ENCODE assay signal across 15 mouse cellular contexts in the genomic region with DNA sequence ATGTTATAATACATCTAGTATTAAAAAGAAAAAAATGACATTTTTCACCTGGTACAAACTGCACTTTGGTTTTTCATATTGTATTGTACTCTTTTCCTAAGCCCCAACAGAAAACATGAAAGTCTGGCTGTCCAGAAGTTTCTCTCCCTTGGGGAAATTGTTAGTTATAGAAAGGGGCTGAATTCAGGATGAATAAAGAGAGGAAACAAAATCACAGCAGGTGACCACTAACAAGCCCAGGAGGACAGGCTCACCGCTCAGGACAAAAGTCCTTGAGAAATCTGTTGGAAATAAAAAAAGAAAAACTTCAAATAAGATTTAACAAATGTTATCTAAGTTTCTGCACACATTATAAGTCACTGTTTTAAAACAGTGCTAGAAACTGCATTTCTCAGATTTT. TPM values are rescaled to one million over a fixed set of nuclear protein-coding genes. Genes with fewer than 3 reads are reported as not detected.
DNase-seq lines count a peak whose midpoint lies in the region; ATAC-seq and TF ChIP-seq lines count a peak whose summit lies in the region.
"Had no signal": no experiment of that assay in that cellular context is flagged by ENCODE, and none has a peak within 500 bp of the region (broad histone marks: within the 10 kb centered on the region; RNA-seq: fewer than 3 reads in every experiment).

No protein-coding gene starts in this region.

- H3K4me2 ChIP-seq in forebrain, embryonic 13.5 days = no peak overlapping the region
- H3K4me2 ChIP-seq in forebrain, embryonic 14.5 days (ENCODE audit: low read length) = no peak overlapping the region
- no peak overlapping the region for H3K4me2 ChIP-seq in forebrain, embryonic 12.5 days
- H3K4me2 ChIP-seq: embryonic facial prominence, embryonic 12.5 days had no signal

- no peak for TF ChIP-seq POLR2A in brain, embryonic 14.5 days (IDR thresholded peaks at IDR 0.05; ENCODE audit: borderline replicate concordance, extremely low read depth, insufficient read depth, insufficient read length, poor library complexity, severe bottlenecking)

- no peak for ATAC-seq in forebrain, embryonic 13.5 days
- ATAC-seq in forebrain, embryonic 14.5 days = no peak
- no peak for ATAC-seq in forebrain, embryonic 12.5 days (ENCODE audit: low FRiP score)
- ATAC-seq: forebrain, embryonic 16.5 days had no signal

- H3K27ac ChIP-seq in forebrain, embryonic 10.5 days = peak overlapping the region; percentile 84
- H3K27ac ChIP-seq in forebrain, embryonic 13.5 days = no peak overlapping the region
- H3K27ac ChIP-seq in forebrain, embryonic 14.5 days (ENCODE audit: low read depth, low read length) = no peak overlapping the region
- H3K27ac ChIP-seq in forebrain, embryonic 12.5 days = no peak overlapping the region
- H3K27ac ChIP-seq: embryonic facial prominence, embryonic 10.5 days; embryonic facial prominence, embryonic 12.5 days had no signal

- TF ChIP-seq CTCF in brain, embryonic 14.5 days (IDR thresholded peaks at IDR 0.05; ENCODE audit: borderline replicate concordance, extremely low read depth, insufficient read depth, insufficient read length) = no peak

- H3K27me3 ChIP-seq in forebrain, embryonic 10.5 days (ENCODE audit: poor library complexity, severe bottlenecking) = no peaks in the 10 kb centered on the region
- no peaks in the 10 kb centered on the region for H3K27me3 ChIP-seq in forebrain, embryonic 13.5 days
- H3K27me3 ChIP-seq in forebrain, embryonic 14.5 days (replicated peaks; ENCODE audit: control insufficient read depth, insufficient read depth, low read length) = no peaks in the 10 kb centered on the region
- H3K27me3 ChIP-seq in forebrain, embryonic 12.5 days = no peaks in the 10 kb centered on the region
- H3K27me3 ChIP-seq: embryonic facial prominence, embryonic 12.5 days had no signal

- no peak for DNase-seq in forebrain, embryonic 10.5 days (ENCODE audit: extremely low spot score, low spot score)
- DNase-seq in forebrain, embryonic 14.5 days (ENCODE audit: low spot score) = peak; percentile 50
- DNase-seq in brain, embryonic 14.5 days (ENCODE audit: low read depth) = peak; percentile 71
- DNase-seq in kidney, postnatal 36 days = no peak
- DNase-seq: adrenal gland, adult 2 months; adrenal gland, postnatal 10 days; adrenal gland, postnatal 25 days; cerebellum, adult 11-12 months; cerebellum, adult 2 months; cerebellum, adult 9-10 months had no signal

- H3K9me3 ChIP-seq in forebrain, embryonic 10.5 days = no peaks in the 10 kb centered on the region
- no peaks in the 10 kb centered on the region for H3K9me3 ChIP-seq in forebrain, embryonic 13.5 days (replicated peaks)
- no peaks in the 10 kb centered on the region for H3K9me3 ChIP-seq in forebrain, embryonic 14.5 days (replicated peaks; ENCODE audit: control insufficient read depth, low read length)
- H3K9me3 ChIP-seq in forebrain, embryonic 12.5 days = no peaks in the 10 kb centered on the region
- H3K9me3 ChIP-seq: embryonic facial prominence, embryonic 10.5 days; embryonic facial prominence, embryonic 12.5 days had no signal

- H3K36me3 ChIP-seq in forebrain, embryonic 10.5 days (replicated peaks) = no peaks in the 10 kb centered on the region
- no peaks in the 10 kb centered on the region for H3K36me3 ChIP-seq in forebrain, embryonic 13.5 days (ENCODE audit: poor library complexity, severe bottlenecking)
- H3K36me3 ChIP-seq in forebrain, embryonic 14.5 days (ENCODE audit: control insufficient read depth, insufficient read depth, low read length) = no peaks in the 10 kb centered on the region
- H3K36me3 ChIP-seq in forebrain, embryonic 12.5 days (replicated peaks) = no peaks in the 10 kb centered on the region
- H3K36me3 ChIP-seq: embryonic facial prominence, embryonic 10.5 days; embryonic facial prominence, embryonic 12.5 days had no signal

- no peak overlapping the region for H3K4me3 ChIP-seq in forebrain, embryonic 10.5 days
- no peak overlapping the region for H3K4me3 ChIP-seq in forebrain, embryonic 13.5 days
- H3K4me3 ChIP-seq in forebrain, embryonic 14.5 days (ENCODE audit: low read depth, low read length) = no peak overlapping the region
- no peak overlapping the region for H3K4me3 ChIP-seq in forebrain, embryonic 12.5 days (replicated peaks)
- H3K4me3 ChIP-seq: embryonic facial prominence, embryonic 10.5 days; embryonic facial prominence, embryonic 12.5 days had no signal

- H3K4me1 ChIP-seq in forebrain, embryonic 10.5 days = peaks cover 49% of the 10 kb centered on the region
- peaks cover 8% of the 10 kb centered on the region for H3K4me1 ChIP-seq in forebrain, embryonic 13.5 days
- H3K4me1 ChIP-seq in forebrain, embryonic 14.5 days (ENCODE audit: control insufficient read depth, insufficient read depth, low read length) = peaks cover 3% of the 10 kb centered on the region; the same call in 1 of the 2 replicates
- H3K4me1 ChIP-seq in forebrain, embryonic 12.5 days = peaks cover 20% of the 10 kb centered on the region
- H3K4me1 ChIP-seq: embryonic facial prominence, embryonic 12.5 days had no signal

- 8% methylated on average over 1 of the region's 1 CpGs for WGBS in forebrain, embryonic 10.5 days
- 7% methylated on average over 1 of the region's 1 CpGs for WGBS in forebrain, embryonic 13.5 days
- WGBS in forebrain, embryonic 14.5 days = 7% methylated on average over 1 of the region's 1 CpGs
- 11% methylated on average over 1 of the region's 1 CpGs for WGBS in forebrain, embryonic 12.5 days

- no peak overlapping the region for H3K9ac ChIP-seq in forebrain, embryonic 13.5 days
- no peak overlapping the region for H3K9ac ChIP-seq in forebrain, embryonic 14.5 days (ENCODE audit: low read length)
- no peak overlapping the region for H3K9ac ChIP-seq in forebrain, embryonic 12.5 days
- H3K9ac ChIP-seq: embryonic facial prominence, embryonic 12.5 days had no signal

RNA-seq across cellular contexts. Expression of gene Scn2a, which starts 43.9 kb away (rescaled TPM):
- 2.2 and 2.7 TPM in 2 replicates for polyA plus RNA-seq in forebrain, embryonic 10.5 days (2016; fragmentation: Nextera tagmentation; extraction: Ambion mirVana)
- 14.7 and 15.0 TPM in 2 replicates for polyA plus RNA-seq in forebrain, embryonic 13.5 days (2015; fragmentation: Nextera tagmentation; extraction: Ambion mirVana)
- polyA plus RNA-seq in forebrain, embryonic 14.5 days (2014; fragmentation: Nextera tagmentation; extraction: Ambion mirVana) = 20.6 and 28.6 TPM in 2 replicates
- 9.4 and 12.3 TPM in 2 replicates for polyA plus RNA-seq in forebrain, embryonic 12.5 days (2016; fragmentation: Nextera tagmentation; extraction: Ambion mirVana)
- 17.4 and 26.2 TPM in 2 replicates for polyA plus RNA-seq in brain, embryonic 14.5 days (2012; rRNA removed)

Comparison
In these comparisons a context has a peak if more than half of its experiments do, and no peak if none do; other contexts are left out.
1. DNase-seq: peak in forebrain, embryonic 14.5 days (single experiment) and brain, embryonic 14.5 days (single experiment); none in forebrain, embryonic 10.5 days (single experiment) and kidney, postnatal 36 days (0 of 2).